Mouse (Mus musculus) cerebellum, adult 2 months (tissue): Measurements from ENCODE around the gene Igsf8. TPM values are rescaled to one million over a fixed set of nuclear protein-coding genes. Genes with fewer than 3 reads are reported as not detected.
A peak's percentile ranks its signal among the peaks of the same experiment; 100 is the strongest.

Experiments used
- DNase-seq, 2 experiments: peaks; one replicate each; pipeline ENCODE4 v3.0.0; 2021
- H3K27ac ChIP-seq: fragments of 200-500 bp; 2 replicates; pipeline ENCODE4 v1.5.1; 2012; ENCODE audit warnings: low read length, control low read depth, inconsistent platforms; ENCODE audit not compliant: insufficient read depth
- H3K27me3 ChIP-seq: fragments of 200-500 bp; 2 replicates; pipeline ENCODE4 v1.6.1; 2012; ENCODE audit warnings: inconsistent platforms, mild to moderate bottlenecking, low read length, moderate library complexity; ENCODE audit not compliant: control insufficient read depth, insufficient read depth
- H3K4me1 ChIP-seq: fragments of 200-500 bp; 2 replicates; pipeline ENCODE4 v1.6.1; 2011; ENCODE audit warnings: low read length; ENCODE audit not compliant: control insufficient read depth, insufficient read depth
- H3K4me3 ChIP-seq: fragments of 200-500 bp; replicated peaks from 2 replicates; pipeline ENCODE3; 2011; ENCODE audit warnings: mild to moderate bottlenecking, low read depth, low read length, control low read depth; ENCODE audit not compliant: insufficient read depth
- CTCF ChIP-seq: fragments of 200-500 bp; IDR thresholded peaks from 2 replicates; pipeline ENCODE4 v1.5.1; 2011; ENCODE audit warnings: low read depth, mild to moderate bottlenecking, control low read depth, low read length, moderate library complexity, borderline replicate concordance; ENCODE audit not compliant: insufficient read depth
- POLR2A ChIP-seq: fragments of 200-500 bp; IDR thresholded peaks from 2 replicates; pipeline ENCODE4 v1.6.1; 2011; ENCODE audit warnings: low read length, control low read depth, borderline replicate concordance; ENCODE audit not compliant: insufficient read depth
- WGBS: fragments of 180-500 bp; shearing (Covaris S2); methylation state at CpG from one replicate; pipeline ENCODE4 v1.1.7; 2018; 5-methylcytosine and 5-hydroxymethylcytosine counted together
- polyA plus RNA-seq: library from polyadenylated mRNA; depleted of rRNA; stranded (reverse); fragments of >200 nt; gene quantifications from 2 replicates; pipeline ENCODE4 v1.2.3, GENCODE M21; 2012

Igsf8 gene
- polyA plus RNA-seq, 1 experiment, result 254 TPM

GRCm38 (mm10) chr1:172247216-172247615 is 14.2 kb upstream of the Igsf8 start:
- WGBS, result 59% methylated on average over 4 of the region's 4 CpGs
- no peak for TF ChIP-seq POLR2A
- TF ChIP-seq CTCF, result no peak
- no peak overlapping the region for H3K27ac ChIP-seq
- no peak for DNase-seq
- no peaks in the 10 kb centered on the region for H3K4me1 ChIP-seq
- H3K4me3 ChIP-seq, result no peak overlapping the region
- H3K27me3 ChIP-seq, result no peaks in the 10 kb centered on the region

- no peak for DNase-seq
- Histone ChIP-seq H3K27ac (no peak overlapping the region), H3K27me3 (no peaks in the 10 kb centered on the region), H3K4me1 (no peaks in the 10 kb centered on the region), H3K4me3 (no peak overlapping the region)
- WGBS, result 41% methylated on average over 2 of the region's 2 CpGs
- TF ChIP-seq CTCF (peak; percentile 52; the same call in 1 of the 2 replicates), POLR2A (no peak)
Observed at GRCm38 (mm10) chr1:172247679-172248078, 13.8 kb upstream of the Igsf8 start.

GRCm38 (mm10) chr1:172258314-172258713 is 3.1 kb upstream of the Igsf8 start, which contains the start of gene Atp1a4:
TSS of gene Atp1a4 (minus strand) at chr1:172258414.
- no peak for TF ChIP-seq POLR2A
- TF ChIP-seq CTCF, result no peak
- 88% methylated on average over 6 of the region's 6 CpGs for WGBS
- Histone ChIP-seq H3K27me3 (no peaks in the 10 kb centered on the region), H3K4me1 (no peaks in the 10 kb centered on the region), H3K4me3 (no peak within 1 kb of the TSS), H3K27ac (no peak within 1 kb of the TSS)
- DNase-seq, result no peak

DNA sequence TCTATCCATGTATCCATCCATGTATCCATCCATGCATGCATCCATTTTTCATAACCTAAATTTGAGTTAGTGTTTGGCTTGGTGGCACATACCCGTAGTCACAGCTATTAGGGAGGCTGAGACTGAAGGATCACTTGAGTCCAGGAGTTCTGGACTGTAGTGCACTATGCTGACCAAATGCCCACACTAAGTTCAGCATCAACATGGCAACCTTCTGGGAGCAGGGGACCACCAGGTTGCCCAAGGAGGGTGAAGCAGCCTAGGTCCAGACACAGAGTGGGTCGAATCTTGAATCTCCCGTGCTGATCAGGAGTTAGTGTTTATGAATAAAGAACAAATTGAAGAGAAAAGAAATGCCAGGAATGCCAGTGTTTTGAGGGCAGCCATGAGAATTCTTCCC is 9.8 kb downstream of the Igsf8 start:
- Histone ChIP-seq H3K27me3 (no peaks in the 10 kb centered on the region), H3K4me1 (no peaks in the 10 kb centered on the region), H3K4me3 (no peak overlapping the region), H3K27ac (no peak overlapping the region)
- no peak for TF ChIP-seq CTCF
- no peak for TF ChIP-seq POLR2A
- DNase-seq, result no peak
- 73% methylated on average over 3 of the region's 3 CpGs for WGBS

GRCm38 (mm10) chr1:172271765-172272164 is 10.3 kb downstream of the Igsf8 start:
- H3K27ac ChIP-seq, result no peak overlapping the region
- DNase-seq, result no peak
- H3K27me3 ChIP-seq, result no peaks in the 10 kb centered on the region
- no peak for TF ChIP-seq POLR2A
- TF ChIP-seq CTCF, result no peak
- H3K4me1 ChIP-seq, result no peaks in the 10 kb centered on the region
- 42% methylated on average over 10 of the region's 10 CpGs for WGBS
- no peak overlapping the region for H3K4me3 ChIP-seq

- Histone ChIP-seq H3K4me3 (no peak overlapping the region), H3K27ac (no peak overlapping the region), H3K27me3 (no peaks in the 10 kb centered on the region), H3K4me1 (no peaks in the 10 kb centered on the region)
- DNase-seq, result no peak
- TF ChIP-seq POLR2A (no peak), CTCF (no peak)
- 84% methylated on average over 6 of the region's 6 CpGs for WGBS
Observed at GRCm38 (mm10) chr1:172273386-172273785, 11.9 kb downstream of the Igsf8 start.

GRCm38 (mm10) chr1:172274116-172274515 is 12.7 kb downstream of the Igsf8 start:
- H3K4me1 ChIP-seq, result no peaks in the 10 kb centered on the region
- TF ChIP-seq POLR2A (no peak), CTCF (no peak)
- WGBS, result 56% methylated on average over 5 of the region's 5 CpGs

DNA sequence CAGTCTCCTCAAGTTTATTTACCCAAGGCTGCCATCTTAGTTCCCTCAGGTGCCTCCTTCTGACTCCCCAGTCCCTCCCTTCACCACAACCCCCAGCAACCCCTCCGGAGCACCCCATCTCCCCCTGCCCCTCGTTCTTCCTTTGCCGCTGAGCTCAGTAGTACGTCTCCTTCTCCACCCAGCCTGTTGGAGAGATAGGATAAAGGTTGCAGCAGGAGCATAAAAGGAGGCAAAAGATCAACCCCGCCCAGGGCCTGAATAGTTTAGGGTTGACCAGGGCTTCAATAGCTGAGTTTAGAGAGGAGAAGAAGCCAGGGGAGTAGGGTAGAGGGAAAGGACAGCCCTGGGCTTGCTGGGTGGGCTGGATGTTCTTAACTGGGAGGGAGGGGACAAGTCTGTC is 13.1 kb downstream of the Igsf8 start:
- TF ChIP-seq POLR2A (no peak), CTCF (no peak)
- Histone ChIP-seq H3K4me3 (no peak overlapping the region), H3K4me1 (no peaks in the 10 kb centered on the region), H3K27me3 (no peaks in the 10 kb centered on the region), H3K27ac (no peak overlapping the region)
- DNase-seq, result no peak
- WGBS, result 88% methylated on average over 5 of the region's 5 CpGs

More at GRCm38 (mm10) chr1:172274116-172274515, 12.7 kb downstream of the Igsf8 start:
- Histone ChIP-seq H3K4me3 (no peak overlapping the region), H3K27ac (no peak overlapping the region), H3K27me3 (no peaks in the 10 kb centered on the region)
- DNase-seq, result no peak
